Mouse (Mus musculus): ENCODE measurements around the gene Rps19.

The Rps19 gene

GRCm38 (mm10) chr7:24902630-24903443, 18.7 kb downstream of the Rps19 start, which contains the start of gene Arhgef1:
Gene Arhgef1 (plus strand): TSS chr7:24902912.
- DNase-seq (ENCODE audit: low read depth, low spot score): no peak

DNA sequence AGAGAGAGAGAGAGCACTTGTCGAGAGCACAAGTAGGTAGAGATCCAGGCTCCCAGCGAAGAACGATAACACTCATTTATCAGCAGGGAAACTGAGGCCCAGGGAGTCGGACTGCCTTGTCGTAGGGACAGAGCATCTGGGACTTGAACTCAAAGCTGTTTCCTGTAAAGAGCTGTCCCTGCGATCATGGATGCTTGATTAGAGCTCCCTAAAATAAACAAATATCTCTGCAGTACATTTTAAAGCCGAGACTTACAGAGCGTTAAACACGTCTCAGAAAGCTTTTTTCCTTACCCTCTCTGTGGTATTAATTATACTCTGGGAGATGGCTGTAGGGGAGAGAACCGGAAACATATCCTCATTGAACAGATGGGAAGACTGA, 19.3 kb downstream of the Rps19 start:
- no peak for DNase-seq (ENCODE audit: low read depth, low spot score)

GRCm38 (mm10) chr7:24904070-24904483, 19.9 kb downstream of the Rps19 start:
- DNase-seq (ENCODE audit: low read depth, low spot score): peak; percentile 92

DNA sequence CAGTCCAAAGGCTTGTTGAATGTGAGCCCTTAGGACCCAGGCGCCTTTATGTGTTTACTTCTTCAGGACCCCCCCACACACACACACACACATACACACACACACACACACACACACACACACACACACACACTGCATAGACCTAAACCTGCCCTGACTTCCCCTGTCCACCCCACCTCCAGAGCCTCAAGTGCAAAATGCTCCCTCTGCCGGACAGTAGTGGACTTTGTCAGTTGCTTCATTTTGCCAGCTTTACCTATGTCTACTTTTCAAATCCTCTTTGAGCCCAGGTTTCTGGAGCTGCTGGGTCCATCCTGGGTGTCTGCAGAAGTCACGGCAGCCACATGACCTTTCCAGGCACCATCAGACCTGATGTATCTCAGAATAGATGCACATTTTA, 20.8 kb downstream of the Rps19 start:
- peak; percentile 52 for DNase-seq (ENCODE audit: low read depth, low spot score)

DNA sequence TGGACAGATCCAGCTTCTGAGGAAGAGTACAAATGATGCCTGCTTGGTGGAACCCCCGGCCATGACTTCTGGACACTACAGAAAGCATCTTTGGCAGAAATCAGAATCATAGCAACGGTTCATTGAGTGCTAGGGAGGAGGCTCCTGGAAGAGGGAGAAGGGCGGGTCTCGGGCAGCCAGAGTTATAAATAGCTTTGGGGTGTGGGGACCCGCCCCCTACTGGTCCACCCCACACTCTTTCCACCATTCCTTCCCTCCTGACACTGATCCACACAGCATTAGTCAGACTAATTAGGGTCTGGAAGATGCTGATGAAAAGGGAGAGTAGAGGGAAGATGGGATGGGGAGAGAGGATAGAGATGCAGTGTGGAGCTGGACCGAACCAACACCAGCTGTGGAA, 22.4 kb downstream of the Rps19 start:
- no peak for DNase-seq (ENCODE audit: low read depth, low spot score)

DNA sequence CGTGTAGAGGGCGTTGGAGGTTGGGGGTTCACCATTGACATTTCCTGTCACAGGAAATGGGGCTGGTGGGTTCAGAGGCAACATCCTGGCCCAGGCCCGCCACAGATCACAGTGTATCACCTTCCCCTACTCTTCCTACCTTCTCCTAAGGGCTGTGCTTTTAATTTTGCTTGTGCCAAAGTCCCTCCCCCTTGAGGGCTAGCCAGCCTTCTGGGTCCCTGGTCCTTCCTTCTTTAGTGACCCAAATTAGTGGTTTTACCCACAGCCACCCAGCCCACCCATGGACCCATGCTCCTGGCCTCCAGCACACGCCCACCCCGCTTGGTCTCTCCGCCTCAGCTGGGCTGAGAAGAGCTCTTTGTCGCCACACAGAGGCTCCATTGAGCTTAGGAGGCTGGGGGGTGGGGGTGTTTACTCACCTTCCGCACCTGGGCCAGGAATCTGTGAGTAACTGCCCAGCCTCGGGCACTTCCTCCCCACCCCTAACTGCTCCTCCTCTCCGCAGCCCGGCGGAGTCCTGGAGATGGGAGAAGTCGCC, 23.1 kb downstream of the Rps19 start:
- no peak for DNase-seq (ENCODE audit: low read depth, low spot score)

DNA sequence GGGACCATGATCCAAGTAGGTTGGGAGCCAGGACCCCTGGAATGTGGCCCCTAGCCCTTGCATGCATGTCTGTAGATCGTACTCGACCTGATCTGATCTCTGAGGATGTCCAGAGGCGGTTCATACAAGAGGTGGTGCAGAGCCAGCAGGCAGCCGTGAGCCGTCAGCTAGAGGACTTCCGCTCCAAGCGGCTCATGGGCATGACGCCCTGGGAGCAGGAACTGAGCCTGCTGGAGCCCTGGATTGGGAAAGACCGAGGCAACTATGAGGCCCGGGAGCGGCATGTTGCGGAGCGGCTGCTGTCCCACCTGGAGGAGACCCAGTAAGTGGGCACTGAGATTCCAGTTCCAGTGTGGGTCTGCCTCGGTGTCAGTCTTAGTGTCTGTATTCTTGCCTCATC, 28.3 kb downstream of the Rps19 start:
- no peak for DNase-seq (ENCODE audit: low read depth, low spot score)

DNA sequence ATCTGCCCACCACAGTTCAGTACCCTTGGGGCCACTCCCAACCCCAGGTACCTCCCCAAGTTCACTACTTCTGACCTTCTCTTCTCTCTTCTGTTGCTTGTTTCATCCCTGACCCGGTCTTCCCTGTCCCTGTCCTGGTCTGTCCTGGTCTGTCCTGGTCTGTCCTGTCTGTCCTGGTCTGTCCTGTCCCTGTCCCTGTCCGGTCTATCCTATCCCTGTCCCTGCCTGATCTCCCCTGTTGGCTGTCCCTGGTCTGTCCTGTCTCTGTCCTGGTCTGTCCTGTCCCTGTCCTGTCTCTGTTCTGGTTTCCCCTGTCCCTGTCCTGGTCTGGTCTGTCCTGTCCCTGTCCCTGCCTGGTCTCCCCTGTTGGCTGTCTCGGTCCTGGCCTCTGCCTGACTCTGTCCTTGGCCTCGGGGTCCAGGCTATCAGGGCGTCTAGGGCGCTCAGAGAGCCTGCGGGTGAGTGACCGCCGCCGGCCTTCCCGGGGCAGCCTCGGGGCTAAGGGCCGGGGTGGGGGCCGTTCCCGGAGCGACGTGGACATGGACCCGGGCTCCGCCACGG, 34.7 kb downstream of the Rps19 start:
- no peak for DNase-seq (ENCODE audit: low read depth, low spot score)

DNA sequence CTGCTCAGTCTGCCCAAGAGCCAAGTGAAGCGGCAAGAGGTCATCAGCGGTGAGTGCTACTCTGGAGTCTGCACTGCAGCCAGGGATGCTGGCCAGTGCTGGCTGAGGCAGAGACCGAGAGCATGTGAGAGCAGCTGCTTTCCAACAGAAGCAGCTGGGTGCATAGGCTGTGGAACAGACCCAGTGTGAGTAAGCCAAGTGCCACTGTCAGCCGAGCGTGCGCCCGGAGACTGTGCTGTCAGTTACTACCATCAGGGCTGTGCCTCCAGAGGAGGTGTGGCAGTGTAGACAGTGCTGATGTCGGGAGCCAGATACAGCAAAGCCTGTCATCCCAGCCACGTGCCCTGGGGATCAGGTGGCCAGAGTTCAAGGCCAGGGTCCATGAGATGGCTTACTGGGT, 35.6 kb downstream of the Rps19 start:
- no peak for DNase-seq (ENCODE audit: low read depth, low spot score)

DNA sequence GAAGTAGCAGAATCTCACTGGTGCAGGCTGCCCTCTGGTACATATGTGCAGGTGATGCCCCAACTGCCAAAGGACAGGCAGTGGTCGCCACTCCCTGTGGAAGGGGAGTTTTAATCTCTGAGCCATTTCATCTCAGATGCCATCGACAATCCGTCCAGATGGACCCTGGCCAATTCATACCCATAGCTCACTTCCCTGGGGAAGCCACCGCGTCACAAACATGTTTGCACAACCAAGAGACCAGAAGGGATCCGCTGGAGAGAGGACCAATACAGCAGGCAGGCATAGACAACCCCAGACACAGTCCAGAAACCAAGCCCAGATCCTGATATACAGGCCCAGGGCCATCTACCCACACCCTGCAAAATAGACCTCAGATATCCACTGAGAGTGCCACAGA, 46.3 kb downstream of the Rps19 start:
- no peak for DNase-seq (ENCODE audit: low read depth, low spot score)

GRCm38 (mm10) chr7:24931651-24932050, 47.5 kb downstream of the Rps19 start:
- no peak for DNase-seq (ENCODE audit: low read depth, low spot score)
